Mouse (Mus musculus) urinary bladder, postnatal 0 days (tissue): Measurements from ENCODE around the gene Scly. TPM values are rescaled to one million over a fixed set of nuclear protein-coding genes. Genes with fewer than 3 reads are reported as not detected.

ENCODE experiments used
- polyA plus RNA-seq: library from polyadenylated mRNA; unstranded; fragments of >200 nt; fragmentation: Nextera tagmentation; extraction: Ambion mirVana; gene quantifications from 2 replicates; pipeline ENCODE4 v1.2.1, GENCODE M21; 2015

Scly gene
- 10.9 and 11.2 TPM in 2 replicates for polyA plus RNA-seq

DNA sequence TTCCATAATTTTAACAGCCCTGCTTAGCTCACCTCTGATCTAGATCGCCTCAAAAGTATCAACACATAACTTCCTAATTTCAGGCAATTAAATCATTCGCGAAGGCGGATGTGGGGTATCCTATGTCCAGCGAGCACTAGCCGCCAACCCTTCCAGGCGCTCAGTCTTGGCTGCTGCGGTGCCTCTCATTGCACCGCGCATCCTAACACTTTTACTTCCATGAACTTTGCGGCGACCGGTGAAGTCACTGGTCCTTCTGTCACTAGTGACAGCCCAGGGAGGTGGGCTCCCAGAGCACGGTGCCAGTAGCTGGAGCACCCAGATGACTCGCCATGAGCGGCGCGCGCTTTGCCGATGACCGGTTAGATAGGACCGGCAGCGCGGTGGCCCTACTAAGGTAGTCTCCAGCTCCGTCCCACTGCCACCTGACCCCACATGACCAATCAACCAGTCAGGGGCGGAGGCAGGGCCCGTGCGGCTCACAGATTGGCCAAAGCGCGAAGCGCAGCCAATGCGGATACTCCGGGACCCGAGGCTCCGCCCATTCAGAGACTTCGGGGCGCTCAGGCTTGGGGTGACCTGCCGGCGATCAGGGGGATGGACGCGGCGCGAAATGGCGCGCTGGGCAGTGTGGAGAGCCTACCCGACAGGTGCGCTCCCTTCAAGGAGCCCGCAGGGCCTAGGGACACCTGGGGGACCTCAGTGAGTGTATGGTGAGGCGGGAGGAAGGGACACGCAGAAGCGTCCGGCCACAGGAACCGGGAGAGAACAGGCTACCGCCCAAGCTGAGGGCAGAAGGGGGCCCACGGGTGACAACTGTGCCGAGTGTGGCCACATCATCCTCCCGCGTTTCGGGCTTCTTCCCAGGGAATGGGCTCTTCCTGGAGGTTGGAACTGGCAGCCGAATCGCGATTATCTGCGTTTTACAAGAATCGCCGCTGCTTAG lies at the start of gene Scly:
TSS of gene Scly (plus strand) at position 540 of the 946 bp plus-strand sequence.

DNA sequence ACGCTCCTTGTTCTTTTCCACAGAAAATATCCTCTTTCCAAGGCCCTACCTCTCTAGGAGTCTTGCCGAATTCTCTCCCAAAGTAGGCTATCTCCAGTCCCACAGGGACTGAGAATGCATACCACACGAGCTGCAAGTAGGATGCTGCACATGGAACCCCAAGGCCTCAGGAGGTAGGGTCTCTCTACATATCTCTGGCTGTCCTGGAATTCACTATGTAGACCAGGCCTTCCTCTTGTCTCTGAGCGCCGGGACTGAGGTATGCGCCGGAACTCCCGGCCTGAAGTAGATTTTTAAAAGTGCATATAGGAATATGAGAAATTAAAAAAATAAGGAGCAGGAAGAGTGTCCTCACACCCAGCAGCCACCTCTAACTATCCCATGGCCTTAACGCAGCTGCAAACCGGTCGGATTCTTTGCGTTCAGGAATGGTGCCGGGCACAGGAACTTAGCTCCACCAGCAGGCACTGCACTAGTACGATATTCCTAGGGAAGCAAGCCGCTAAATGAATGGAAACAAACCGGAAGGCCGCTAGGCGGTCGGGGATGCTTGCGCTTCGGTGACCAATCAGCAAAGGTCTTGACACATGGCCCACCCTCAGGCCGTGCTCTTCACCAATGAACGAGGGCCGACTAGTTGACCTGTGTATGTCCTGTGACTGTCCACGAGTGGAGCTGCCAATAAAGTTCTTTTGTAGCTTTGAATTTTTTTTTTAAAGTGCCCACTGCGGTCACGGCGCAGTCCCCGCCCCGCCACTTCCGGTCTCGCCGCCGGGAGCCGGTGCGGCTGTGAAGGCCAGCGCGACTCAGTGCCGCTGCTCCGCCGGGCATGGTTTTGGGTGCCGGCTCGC lies 48.3 kb upstream of the Scly start, which contains the start of gene Ube2f:
TSS of gene Ube2f (plus strand) at position 741 of the 851 bp plus-strand sequence.

DNA sequence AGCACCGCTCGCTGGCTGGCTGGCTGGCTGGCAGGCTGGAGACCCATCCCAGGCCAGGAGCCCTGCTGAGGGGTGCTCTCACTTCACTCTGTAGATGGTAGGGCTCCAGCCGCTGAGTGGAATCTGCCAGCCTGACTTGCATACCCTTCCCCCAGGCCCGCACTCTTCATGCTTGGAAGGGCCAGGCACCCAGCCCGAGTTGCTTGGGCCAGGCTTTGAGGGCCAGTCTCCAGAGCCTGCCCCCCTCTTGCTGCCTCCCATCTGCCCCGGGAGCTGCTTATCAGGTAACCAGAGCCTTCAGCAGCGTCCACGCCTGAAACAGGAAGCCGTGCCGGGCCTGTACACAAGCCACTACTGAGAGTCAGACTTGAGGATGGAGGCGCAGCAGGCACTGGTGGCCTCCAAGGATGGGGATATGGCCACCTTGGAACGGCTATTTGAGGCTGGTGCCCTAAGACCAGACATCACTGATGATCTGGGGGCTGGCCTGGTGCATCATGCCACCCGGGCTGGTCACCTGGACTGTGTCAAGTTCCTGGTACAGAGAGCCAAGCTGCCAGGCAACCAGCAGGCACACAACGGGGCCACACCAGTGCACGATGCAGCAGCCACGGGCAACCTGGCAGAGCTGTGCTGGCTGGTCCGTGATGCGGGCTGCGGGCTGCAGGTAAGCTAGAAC lies 23.8 kb downstream of the Scly start, which contains the start of gene Espnl:
TSS of gene Espnl (plus strand) at position 316 of the 679 bp plus-strand sequence.

DNA sequence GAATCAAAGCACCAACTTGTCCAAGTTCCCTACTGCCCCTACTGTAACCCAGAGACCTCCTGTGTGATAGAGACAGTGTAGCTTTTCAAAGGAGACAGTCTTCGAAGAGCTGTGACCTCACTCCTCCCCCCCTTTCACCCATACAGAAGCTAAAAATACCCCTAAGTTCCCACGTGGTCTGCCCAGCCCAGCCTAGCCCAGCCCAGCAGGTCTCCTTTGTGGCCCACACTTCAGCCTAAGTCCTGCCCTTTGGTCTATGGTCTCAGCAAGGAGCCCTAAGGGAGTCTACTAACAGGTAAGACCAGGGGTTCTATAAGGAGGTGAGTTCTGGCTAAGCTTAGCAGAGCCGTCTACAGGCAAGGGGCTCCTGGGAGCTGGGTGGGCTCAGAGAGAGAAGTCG lies 52.7 kb downstream of the Scly start, which contains the start of gene Klhl30:
TSS of gene Klhl30 (plus strand) at position 176 of the 400 bp plus-strand sequence.

DNA sequence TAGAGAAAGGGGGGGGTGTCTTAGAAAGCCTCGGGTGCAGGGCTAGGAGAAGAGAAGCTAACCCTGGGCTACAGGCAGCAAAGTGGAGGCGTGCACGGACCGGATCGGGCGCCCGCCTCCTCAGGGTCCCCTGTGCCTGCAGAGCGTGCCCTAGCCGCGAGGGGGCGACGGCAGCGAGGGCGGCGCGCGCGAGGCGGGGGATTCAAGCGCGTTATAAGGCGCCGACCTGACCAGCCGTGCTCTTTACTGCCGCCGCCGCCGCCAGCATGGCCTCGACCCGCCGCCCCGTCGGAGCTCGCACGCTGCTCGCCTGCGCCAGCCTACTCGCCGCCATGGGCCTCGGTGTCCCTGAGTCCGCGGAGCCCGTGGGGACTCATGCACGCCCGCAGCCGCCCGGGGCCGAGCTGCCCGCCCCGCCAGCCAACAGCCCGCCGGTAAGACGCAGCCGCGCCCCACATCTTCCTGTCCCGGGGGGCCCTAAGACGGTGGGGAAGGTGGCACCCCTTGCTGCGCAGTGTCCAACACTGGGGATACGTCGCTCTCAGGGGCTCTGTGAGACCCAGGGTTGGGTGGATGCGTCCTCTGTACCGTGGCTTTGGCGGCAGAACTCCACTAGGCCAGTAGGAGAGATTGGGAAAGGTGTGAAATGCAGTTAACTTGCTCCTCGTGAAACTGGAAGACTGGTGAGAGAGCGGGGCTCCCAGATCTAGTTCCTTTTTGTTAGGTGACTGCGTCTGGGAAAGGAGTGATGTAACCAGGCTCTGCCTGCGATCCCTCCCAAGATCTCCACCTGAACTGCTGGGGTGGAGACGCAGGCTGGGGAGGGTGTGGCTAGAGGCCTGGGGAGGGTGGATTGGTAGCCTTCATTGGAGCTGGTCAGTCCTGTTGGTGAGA lies 68.3 kb downstream of the Scly start, which contains the start of gene Erfe:
TSS of gene Erfe (plus strand) at position 216 of the 894 bp plus-strand sequence.

Other genes with a start within 250 kb of the Scly start
- gene Rbm44, start 153.2 kb upstream of the Scly start, polyA plus RNA-seq = 0.07 and 0.79 TPM in 2 replicates
- gene Ramp1, start 118.5 kb upstream of the Scly start, polyA plus RNA-seq = 7.6 and 10.1 TPM in 2 replicates
- gene Ube2f, start 48.0 kb upstream of the Scly start, polyA plus RNA-seq = 58.8 and 72.1 TPM in 2 replicates
- gene Espnl, start 23.7 kb downstream of the Scly start, polyA plus RNA-seq = 0.05 TPM in 1 of 2 replicates, not detected in the other
- 0.35 and 0.40 TPM in 2 replicates for gene Klhl30, start 52.7 kb downstream of the Scly start, polyA plus RNA-seq
- 0.71 and 0.85 TPM in 2 replicates for gene Erfe, start 68.1 kb downstream of the Scly start, polyA plus RNA-seq
- 71.1 and 78.4 TPM in 2 replicates for gene Ilkap, start 100.5 kb downstream of the Scly start, polyA plus RNA-seq
- gene Hes6, start 115.7 kb downstream of the Scly start, polyA plus RNA-seq = 23.8 and 24.1 TPM in 2 replicates
- 2.4 and 2.8 TPM in 2 replicates for gene Per2, start 161.0 kb downstream of the Scly start, polyA plus RNA-seq
- 4.1 and 5.1 TPM in 2 replicates for gene Traf3ip1, start 196.3 kb downstream of the Scly start, polyA plus RNA-seq
- 4.0 and 4.7 TPM in 2 replicates for gene Asb1, start 242.2 kb downstream of the Scly start, polyA plus RNA-seq